20 mouse cellular contexts compared by ENCODE assay signal in genomic region chr15:31617261-31617660, GRCm38 (mm10).
"Had no signal": no experiment of that assay in that cellular context is flagged by ENCODE, and none has a peak within 500 bp of the region (broad histone marks: within the 10 kb centered on the region; RNA-seq: fewer than 3 reads in every experiment).

No protein-coding gene starts in this region.

- H3K4me2 ChIP-seq: heart, embryonic 11.5 days; heart, embryonic 13.5 days; heart, embryonic 15.5 days; hindbrain, embryonic 13.5 days; hindbrain, embryonic 15.5 days; limb, embryonic 12.5 days had no signal

- DNase-seq: gastrocnemius, postnatal 14 days; gastrocnemius, postnatal 36 days; heart, adult 2 months; heart, postnatal 14 days; heart, postnatal 36 days; kidney, adult 11 months; kidney, postnatal 10 days; kidney, postnatal 25 days; kidney, postnatal 4 days had no signal

- H3K9ac ChIP-seq: heart, embryonic 13.5 days; heart, embryonic 15.5 days; hindbrain, embryonic 13.5 days; hindbrain, embryonic 15.5 days; limb, embryonic 12.5 days had no signal

- H3K4me3 ChIP-seq: heart, adult 2 months; heart, embryonic 13.5 days; heart, embryonic 15.5 days; hindbrain, embryonic 13.5 days; hindbrain, embryonic 15.5 days; layer of hippocampus, adult 2 months; left cerebral cortex, adult 2 months; limb, embryonic 10.5 days; limb, embryonic 12.5 days had no signal

- ATAC-seq: hindbrain, postnatal 0 days; intestine, embryonic 16.5 days had no signal

- H3K4me1 ChIP-seq: heart, embryonic 13.5 days; heart, embryonic 15.5 days; hindbrain, embryonic 13.5 days; hindbrain, embryonic 15.5 days; limb, embryonic 10.5 days; limb, embryonic 12.5 days had no signal

- H3K27ac ChIP-seq: heart, adult 2 months; heart, embryonic 13.5 days; heart, embryonic 15.5 days; hindbrain, embryonic 13.5 days; hindbrain, embryonic 15.5 days; hindbrain, postnatal 0 days; layer of hippocampus, adult 2 months; left cerebral cortex, adult 2 months; limb, embryonic 10.5 days; limb, embryonic 12.5 days had no signal

- H3K9me3 ChIP-seq: heart, embryonic 13.5 days; heart, embryonic 15.5 days; hindbrain, embryonic 13.5 days; hindbrain, embryonic 15.5 days; limb, embryonic 10.5 days; limb, embryonic 12.5 days had no signal

- H3K27me3 ChIP-seq: heart, embryonic 13.5 days; heart, embryonic 15.5 days; hindbrain, embryonic 13.5 days; hindbrain, embryonic 15.5 days; limb, embryonic 12.5 days had no signal
